In genomic region chr9:99636776-99637175, GRCm38 (mm10) we compare ENCODE assay signal across 19 mouse cellular contexts. TPM values are rescaled to one million over a fixed set of nuclear protein-coding genes. Genes with fewer than 3 reads are reported as not detected.
DNase-seq lines count a peak whose midpoint lies in the region; ATAC-seq and TF ChIP-seq lines count a peak whose summit lies in the region.
"Had no signal": no experiment of that assay in that cellular context is flagged by ENCODE, and none has a peak within 500 bp of the region (broad histone marks: within the 10 kb centered on the region; RNA-seq: fewer than 3 reads in every experiment).

No protein-coding gene starts in this region.

- H3K9ac ChIP-seq in lung, embryonic 14.5 days: no peak overlapping the region
- H3K9ac ChIP-seq in forebrain, embryonic 13.5 days: no peak overlapping the region
- H3K9ac ChIP-seq in hindbrain, embryonic 16.5 days (ENCODE audit: low read depth, low read length): no peak overlapping the region
- H3K9ac ChIP-seq: liver, embryonic 14.5 days had no signal

- H3K9me3 ChIP-seq in lung, embryonic 14.5 days (ENCODE audit: low read depth, low read length): no peaks in the 10 kb centered on the region
- H3K9me3 ChIP-seq in forebrain, embryonic 13.5 days (replicated peaks): no peaks in the 10 kb centered on the region
- no peaks in the 10 kb centered on the region for H3K9me3 ChIP-seq in hindbrain, embryonic 16.5 days (ENCODE audit: control insufficient read depth, low read length)

- H3K27ac ChIP-seq in lung, embryonic 14.5 days (ENCODE audit: low read depth): no peak overlapping the region
- H3K27ac ChIP-seq in forebrain, embryonic 13.5 days: no peak overlapping the region
- H3K27ac ChIP-seq in hindbrain, embryonic 16.5 days (ENCODE audit: low read depth, low read length): no peak overlapping the region
- H3K27ac ChIP-seq: kidney, postnatal 0 days; liver, embryonic 14.5 days had no signal

- no peak for TF ChIP-seq CTCF in lung, embryonic 14.5 days (IDR thresholded peaks at IDR 0.05; ENCODE audit: low read depth)

- peak; percentile 12; the same call in 1 of the 2 replicates for ATAC-seq in lung, embryonic 14.5 days (ENCODE audit: insufficient read depth)
- ATAC-seq in forebrain, embryonic 13.5 days: peak; percentile 78
- 0 out of 2 replicates have a peak, but pooled peaks have one; percentile 41 for ATAC-seq in hindbrain, embryonic 16.5 days
- ATAC-seq in activated CD4-positive, CD25-positive, alpha-beta regulatory T cell, adult 4 months: no peak
- ATAC-seq in erythroid progenitor cell, adult 5-6 weeks (replicated peaks; ENCODE audit: low FRiP score, poor library complexity, severe bottlenecking): no peak

- H3K4me1 ChIP-seq in lung, embryonic 14.5 days (ENCODE audit: insufficient read depth): no peaks in the 10 kb centered on the region
- peaks cover 8% of the 10 kb centered on the region for H3K4me1 ChIP-seq in forebrain, embryonic 13.5 days
- H3K4me1 ChIP-seq in hindbrain, embryonic 16.5 days (ENCODE audit: control insufficient read depth, insufficient read depth, low read depth, low read length): peaks cover 4% of the 10 kb centered on the region

- H3K36me3 ChIP-seq in lung, embryonic 14.5 days (ENCODE audit: insufficient read depth): peaks cover 71% of the 10 kb centered on the region
- H3K36me3 ChIP-seq in forebrain, embryonic 13.5 days (ENCODE audit: poor library complexity, severe bottlenecking): peaks cover 41% of the 10 kb centered on the region
- peaks cover 2% of the 10 kb centered on the region; the same call in 1 of the 2 replicates for H3K36me3 ChIP-seq in hindbrain, embryonic 16.5 days (ENCODE audit: control insufficient read depth, insufficient read depth, low read length)

- no peak overlapping the region for H3K4me3 ChIP-seq in lung, embryonic 14.5 days (ENCODE audit: low read depth, low read length)
- H3K4me3 ChIP-seq in forebrain, embryonic 13.5 days: no peak overlapping the region
- no peak overlapping the region for H3K4me3 ChIP-seq in hindbrain, embryonic 16.5 days (ENCODE audit: low read length)

- DNase-seq in lung, embryonic 14.5 days: no peak
- DNase-seq in lung, adult 18-20 months: no peak
- DNase-seq in retina, embryonic 14.5 days (ENCODE audit: low spot score): peak; percentile 17
- DNase-seq: adrenal gland, adult 8-10 months; cerebellum, adult 9-10 months; layer of hippocampus, adult 9-11 months; lung, postnatal 36 days; right cerebral cortex, postnatal 4 days; thymus, postnatal 25 days had no signal

- H3K4me2 ChIP-seq in lung, embryonic 14.5 days: no peak overlapping the region
- no peak overlapping the region for H3K4me2 ChIP-seq in forebrain, embryonic 13.5 days
- no peak overlapping the region for H3K4me2 ChIP-seq in hindbrain, embryonic 16.5 days (ENCODE audit: low read length)

- WGBS in lung, embryonic 14.5 days: 89% methylated on average over 1 of the region's 1 CpGs
- WGBS in forebrain, embryonic 13.5 days: 85% methylated on average over 1 of the region's 1 CpGs
- WGBS in hindbrain, embryonic 16.5 days: 85% methylated on average over 1 of the region's 1 CpGs

- no peaks in the 10 kb centered on the region for H3K27me3 ChIP-seq in lung, embryonic 14.5 days (ENCODE audit: insufficient read depth, low read length)
- H3K27me3 ChIP-seq in forebrain, embryonic 13.5 days: no peaks in the 10 kb centered on the region
- no peaks in the 10 kb centered on the region for H3K27me3 ChIP-seq in hindbrain, embryonic 16.5 days (replicated peaks; ENCODE audit: control insufficient read depth, insufficient read depth, low read length)

RNA-seq across cellular contexts. Expression of gene Dzip1l, which starts 7.5 kb away (rescaled TPM):
- 26.1 and 33.1 TPM in 2 replicates for polyA plus RNA-seq in lung, embryonic 14.5 days (2014; fragmentation: Nextera tagmentation; extraction: Ambion mirVana)
- 14.0 and 17.9 TPM in 2 replicates for polyA plus RNA-seq in forebrain, embryonic 13.5 days (2015; fragmentation: Nextera tagmentation; extraction: Ambion mirVana)
- polyA plus RNA-seq in hindbrain, embryonic 16.5 days (2015; fragmentation: Nextera tagmentation; extraction: Ambion mirVana): 10.0 and 10.2 TPM in 2 replicates
- under 1 TPM in 1 of 2 experiments, not detected in 1; 0.13 TPM for polyA plus RNA-seq in activated CD4-positive, CD25-positive, alpha-beta regulatory T cell, adult 4 months (2017; shearing (Covaris generic))
- not detected in 2 replicates for total RNA-seq in erythroid progenitor cell, adult 5-6 weeks (2015; ENCODE audit: low replicate concordance)
- not detected in 2 replicates for total RNA-seq in erythroid progenitor cell, adult 5-6 weeks (2017; ENCODE audit: low replicate concordance)
- total RNA-seq: monocyte, adult 5-6 weeks had no signal

RNA-seq across cellular contexts. Expression of gene A4gnt, which starts 24.5 kb away (rescaled TPM):
- not detected in 2 replicates for polyA plus RNA-seq in lung, embryonic 14.5 days (2014; fragmentation: Nextera tagmentation; extraction: Ambion mirVana)
- polyA plus RNA-seq in forebrain, embryonic 13.5 days (2015; fragmentation: Nextera tagmentation; extraction: Ambion mirVana): not detected in 2 replicates
- not detected in 2 replicates for polyA plus RNA-seq in hindbrain, embryonic 16.5 days (2015; fragmentation: Nextera tagmentation; extraction: Ambion mirVana)
- not detected for polyA plus RNA-seq in activated CD4-positive, CD25-positive, alpha-beta regulatory T cell, adult 4 months (2017; shearing (Covaris generic))
- total RNA-seq in erythroid progenitor cell, adult 5-6 weeks (2015; ENCODE audit: low replicate concordance): not detected in 2 replicates
- not detected in 2 replicates for total RNA-seq in erythroid progenitor cell, adult 5-6 weeks (2017; ENCODE audit: low replicate concordance)
- total RNA-seq: adrenal gland, adult 8-10 months; monocyte, adult 5-6 weeks had no signal
- polyA plus RNA-seq: embryonic facial prominence, embryonic 14.5 days; gonadal fat pad, adult 2 months; heart, postnatal 0 days; liver, embryonic 14.5 days had no signal

Comparison
In these comparisons a context has a peak if more than half of its experiments do, and no peak if none do; other contexts are left out.
1. ATAC-seq: peak in lung, embryonic 14.5 days (single experiment), forebrain, embryonic 13.5 days (single experiment) and hindbrain, embryonic 16.5 days (single experiment); none in activated CD4-positive, CD25-positive, alpha-beta regulatory T cell, adult 4 months (single experiment) and erythroid progenitor cell, adult 5-6 weeks (single experiment).